Mouse (Mus musculus): Measurements from ENCODE around the gene Birc2.

Gene Birc2

DNA sequence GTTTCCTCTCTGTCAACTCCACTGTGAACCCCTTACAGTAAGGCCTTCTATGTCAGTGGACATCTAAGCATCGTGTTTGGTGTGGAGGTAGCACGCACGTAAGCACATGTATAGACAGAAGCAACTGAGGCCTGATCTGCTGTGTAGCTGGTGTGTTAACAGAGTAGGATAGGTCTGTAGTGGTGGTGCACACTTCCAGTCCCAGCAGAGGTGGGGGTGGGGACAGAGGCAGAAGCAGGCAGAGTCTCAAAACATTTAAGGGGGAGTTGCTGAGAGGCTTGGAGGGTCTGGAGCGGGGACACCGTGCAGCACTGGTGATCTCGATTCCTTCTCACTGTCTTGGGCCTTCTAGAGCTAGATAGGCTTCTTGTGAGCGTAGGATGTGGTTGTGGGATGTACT lies 50.8 kb downstream of the Birc2 start:
- no peak for DNase-seq (ENCODE audit: extremely low read depth, low read depth, low spot score)

DNA sequence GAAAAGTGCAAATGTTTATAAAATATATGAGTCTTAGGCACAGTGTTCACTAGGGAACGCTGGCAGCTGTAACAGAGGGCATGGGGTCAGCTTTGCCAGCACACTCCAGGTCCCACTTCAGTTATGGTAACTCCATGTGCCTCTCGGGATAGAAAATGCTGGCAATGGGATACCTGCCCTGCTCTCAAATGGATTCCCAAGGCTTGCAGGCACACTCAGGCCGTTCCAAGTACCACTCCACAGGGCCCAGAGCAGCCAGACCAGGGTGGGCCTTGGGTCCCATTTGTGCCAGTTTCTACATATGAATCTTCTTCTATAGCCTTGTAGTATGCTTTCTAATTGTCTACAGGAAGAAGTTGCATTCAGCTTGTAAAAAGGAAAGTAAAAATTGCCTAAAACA lies 51.5 kb downstream of the Birc2 start:
- no peak for DNase-seq (ENCODE audit: extremely low read depth, low read depth, low spot score)

DNA sequence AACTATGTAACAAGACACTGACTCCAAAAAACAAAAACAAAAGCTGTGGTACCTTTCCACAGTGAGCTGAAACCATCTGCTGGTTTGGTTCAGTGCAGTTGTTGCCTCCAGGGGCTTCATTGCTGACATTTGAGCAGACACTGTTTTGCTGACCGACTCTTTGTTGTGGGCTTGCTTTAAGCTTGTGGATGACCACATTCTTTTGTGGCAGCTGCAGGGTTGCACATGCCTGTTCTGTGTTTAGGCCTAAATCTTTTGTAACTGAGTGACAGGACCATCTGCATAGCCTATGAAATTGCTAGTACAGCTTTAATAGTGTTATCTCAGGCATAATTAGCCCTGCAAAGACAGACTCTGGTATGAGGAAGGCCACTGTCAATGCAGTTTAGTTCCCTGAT lies 52.2 kb downstream of the Birc2 start:
- no peak for DNase-seq (ENCODE audit: extremely low read depth, low read depth, low spot score)

DNA sequence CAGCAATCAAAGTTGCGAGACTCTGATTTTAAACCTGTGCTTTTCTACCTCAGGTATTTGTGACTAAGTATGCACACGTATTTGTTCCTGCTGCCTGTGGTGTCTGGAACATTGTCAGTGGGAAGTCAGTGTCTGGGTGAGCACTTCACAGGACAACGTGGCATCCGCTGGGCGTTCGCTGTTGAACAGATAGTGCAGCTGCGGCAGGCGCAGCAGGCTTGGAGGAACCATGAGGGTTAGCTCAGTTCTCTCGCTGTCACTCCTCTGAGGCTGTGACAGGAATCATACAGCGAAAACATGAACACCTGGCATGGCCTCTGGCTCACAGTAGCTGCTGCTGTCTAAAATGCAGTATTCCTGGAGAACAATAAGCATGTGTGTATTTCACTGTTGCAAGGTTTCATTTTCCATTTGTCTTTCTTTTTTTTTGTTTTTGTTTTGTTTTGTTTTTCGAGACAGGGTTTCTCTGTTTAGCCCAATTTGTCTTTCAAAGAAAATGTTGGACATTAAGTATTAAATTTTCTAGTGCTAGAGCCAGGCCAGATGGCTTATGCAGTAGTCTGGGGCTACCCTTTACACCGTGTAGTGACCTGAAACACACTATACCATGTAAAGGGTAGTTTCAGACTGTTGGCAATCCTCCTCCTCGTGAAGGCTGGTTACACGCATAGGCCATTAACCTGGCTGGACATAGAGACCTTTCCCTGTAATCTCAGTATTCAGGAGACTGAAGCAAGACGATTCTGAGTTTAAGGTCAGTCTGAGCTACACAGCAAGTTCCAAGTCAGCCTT lies 52.8 kb downstream of the Birc2 start:
- no peak for DNase-seq (ENCODE audit: extremely low read depth, low read depth, low spot score)

DNA sequence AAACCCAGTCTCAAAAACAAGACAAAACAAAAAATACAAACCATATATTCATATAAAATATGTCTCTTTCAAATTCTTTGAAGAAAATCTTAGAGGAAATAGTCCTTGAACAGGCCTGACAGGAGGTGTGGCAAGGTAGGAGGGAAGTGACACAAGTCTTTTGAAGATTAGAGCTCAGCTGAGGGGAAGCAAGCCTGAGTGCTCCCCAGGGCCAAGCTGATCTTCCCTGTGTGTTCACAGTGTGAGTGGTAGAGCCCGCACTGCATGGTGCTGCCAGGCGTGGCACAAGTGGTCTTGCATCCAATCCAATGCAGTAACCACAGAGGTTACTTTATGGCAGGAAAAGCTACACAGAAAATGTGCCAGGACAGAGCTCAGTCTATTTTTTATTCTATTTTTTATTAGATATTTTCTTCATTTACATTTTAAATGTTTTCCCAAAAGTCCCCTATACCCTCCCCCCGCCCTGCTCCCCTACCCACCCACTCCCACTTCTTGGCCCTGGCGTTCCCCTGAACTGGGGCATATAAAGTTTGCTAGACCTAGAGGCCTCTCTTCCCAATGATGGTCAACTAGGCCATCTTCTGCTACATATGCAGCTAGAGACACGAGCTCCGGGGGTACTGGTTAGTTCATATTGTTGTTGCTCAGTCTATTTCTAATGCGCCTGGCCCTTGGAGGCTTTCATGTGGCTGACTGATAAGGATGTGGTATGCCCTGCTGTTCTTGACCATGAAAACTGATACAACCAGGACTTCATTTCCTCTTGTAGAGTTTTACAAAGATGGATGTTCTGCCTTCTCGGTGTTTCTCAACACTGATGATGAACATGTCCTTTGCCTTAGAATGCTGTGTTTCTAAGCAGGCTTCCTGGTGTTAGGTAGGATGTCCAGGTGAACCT lies 56.4 kb downstream of the Birc2 start:
- no peak for DNase-seq (ENCODE audit: extremely low read depth, low read depth, low spot score)

DNA sequence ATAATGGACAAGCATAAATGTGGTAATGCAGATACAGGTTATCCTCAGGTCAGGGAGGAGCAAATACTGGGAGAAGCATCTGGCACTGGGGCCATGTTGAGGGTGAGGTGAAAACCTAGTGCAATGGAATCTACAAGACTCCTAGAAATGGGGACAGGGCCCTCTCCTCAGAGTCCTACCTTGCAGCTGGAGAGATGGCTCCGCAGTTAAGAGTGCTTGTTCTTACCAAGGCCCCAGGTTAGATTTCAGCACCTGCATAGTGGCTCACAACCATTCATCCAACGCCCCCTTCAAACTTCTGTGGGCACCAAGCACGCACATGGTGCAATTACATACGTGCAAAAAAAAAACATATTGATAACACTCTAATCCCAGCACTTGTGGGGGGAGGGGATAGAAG lies 57.1 kb downstream of the Birc2 start:
- DNase-seq (ENCODE audit: extremely low read depth, low read depth, low spot score), result no peak

DNA sequence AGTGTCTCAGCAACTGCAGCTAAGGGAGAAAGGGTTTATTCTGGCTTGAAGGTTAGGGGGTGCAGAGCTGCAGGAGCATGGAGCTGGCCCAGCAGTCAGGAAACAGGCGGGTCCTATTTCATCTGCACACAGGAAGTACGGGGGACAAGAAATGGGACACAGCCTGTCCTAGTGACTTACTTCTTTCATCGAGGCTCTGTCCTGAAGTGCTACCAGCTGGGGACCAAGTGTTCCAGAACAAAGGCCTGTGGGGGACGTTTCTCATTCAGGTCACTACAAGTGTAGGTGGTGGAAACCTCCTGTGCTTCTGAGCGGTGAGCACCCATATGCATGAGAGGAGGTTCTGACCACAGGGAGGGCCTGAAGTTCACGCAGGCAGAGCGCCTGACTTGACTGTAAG lies 58.1 kb downstream of the Birc2 start:
- no peak for DNase-seq (ENCODE audit: extremely low read depth, low read depth, low spot score)

DNA sequence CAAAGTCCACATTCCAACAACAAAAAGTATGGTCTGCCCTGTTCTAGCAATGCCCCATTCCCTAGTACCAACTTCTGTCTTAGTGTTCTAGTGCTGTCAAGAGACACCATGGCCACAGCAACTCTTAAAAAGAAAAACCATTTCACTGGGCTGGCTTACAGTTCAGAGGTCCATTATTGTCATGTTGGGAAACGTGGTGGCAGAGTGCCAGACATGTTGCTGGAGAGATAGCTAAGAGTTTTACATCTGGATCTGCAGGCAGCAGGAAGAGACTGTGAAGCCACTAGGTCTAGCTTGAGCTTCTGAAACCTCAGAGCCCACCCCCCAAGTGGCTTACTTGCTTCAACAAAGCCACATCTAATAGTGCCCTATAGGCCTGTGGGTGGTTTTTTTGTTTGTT lies 59.2 kb downstream of the Birc2 start:
- DNase-seq (ENCODE audit: extremely low read depth, low read depth, low spot score), result no peak

DNA sequence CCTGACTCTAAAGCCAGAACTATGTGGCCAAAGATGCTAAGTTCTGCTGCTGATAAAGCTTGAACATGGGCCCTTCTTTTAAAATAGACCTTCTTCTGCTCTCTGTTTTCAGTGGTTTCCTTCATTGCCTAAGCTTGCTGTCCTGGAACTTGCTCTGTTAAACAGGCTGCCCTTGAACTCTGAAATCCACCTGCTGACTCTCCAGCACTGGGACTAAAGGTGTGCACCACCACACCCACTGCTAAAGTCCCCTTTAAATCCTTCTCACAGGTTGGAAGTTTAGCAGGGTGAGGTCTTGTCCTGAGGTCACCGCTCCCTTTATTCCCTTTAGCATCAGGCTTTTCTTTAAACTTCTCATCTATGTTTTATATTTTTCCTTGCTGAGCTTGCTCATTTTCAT lies 59.9 kb downstream of the Birc2 start:
- no peak for DNase-seq (ENCODE audit: extremely low read depth, low read depth, low spot score)

DNA sequence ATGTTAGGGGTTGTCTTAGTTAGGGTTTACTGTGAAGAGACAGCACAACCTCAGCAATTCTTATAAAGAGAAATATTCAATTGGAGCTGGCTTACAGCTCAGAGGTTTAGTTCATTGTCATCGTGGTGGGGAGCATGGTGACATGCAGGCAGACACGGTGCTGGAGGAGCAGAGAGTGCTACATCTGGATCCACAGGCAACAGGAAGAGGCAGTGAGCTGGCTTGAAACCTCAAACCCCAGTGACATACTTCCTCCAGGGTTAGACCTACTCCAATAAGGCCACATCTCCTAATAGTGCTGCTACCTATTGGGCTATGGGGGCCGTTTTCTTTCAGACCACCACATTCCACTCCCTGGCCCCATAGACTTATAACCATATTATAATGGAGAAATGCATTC lies 60.9 kb downstream of the Birc2 start:
- no peak for DNase-seq (ENCODE audit: extremely low read depth, low read depth, low spot score)

DNA sequence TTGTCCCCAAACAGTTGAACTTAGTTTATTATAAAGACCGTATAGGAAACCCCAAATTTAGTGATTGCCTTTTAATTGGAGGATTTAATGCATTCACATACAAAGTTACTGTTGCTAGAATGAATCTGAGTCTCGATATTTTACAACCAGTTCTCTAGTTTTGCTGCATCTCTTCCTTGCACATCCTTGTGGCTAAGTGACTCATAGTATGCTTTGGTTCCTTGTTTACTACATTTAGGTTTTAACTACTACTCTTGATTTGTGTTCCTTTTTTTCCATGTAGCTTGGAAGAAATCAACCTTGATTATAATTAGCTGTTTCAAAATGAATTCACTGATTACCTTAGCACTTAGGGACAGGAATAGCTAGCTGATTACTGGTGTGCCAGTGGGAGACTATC lies 61.9 kb downstream of the Birc2 start:
- no peak for DNase-seq (ENCODE audit: extremely low read depth, low read depth, low spot score)

DNA sequence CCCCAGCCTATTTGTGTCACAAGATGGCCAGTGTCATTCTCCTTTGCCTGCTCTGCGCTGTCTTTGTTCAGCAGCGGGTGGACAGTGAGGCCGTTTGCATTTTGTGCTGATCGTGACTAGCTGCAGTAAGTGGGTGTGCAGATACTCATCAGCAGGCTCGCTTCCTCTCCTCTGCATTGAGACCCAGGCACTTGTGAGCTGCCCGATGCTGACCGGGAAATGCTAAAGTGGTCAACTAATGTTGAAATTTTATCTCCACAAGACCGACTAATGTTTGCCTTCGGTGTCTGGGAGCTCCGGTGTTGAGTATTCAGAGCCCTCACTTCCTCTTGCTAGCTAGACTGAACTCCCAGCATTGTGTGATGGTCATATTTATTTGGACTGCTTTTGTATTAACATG lies 62.3 kb downstream of the Birc2 start:
- no peak for DNase-seq (ENCODE audit: extremely low read depth, low read depth, low spot score)

DNA sequence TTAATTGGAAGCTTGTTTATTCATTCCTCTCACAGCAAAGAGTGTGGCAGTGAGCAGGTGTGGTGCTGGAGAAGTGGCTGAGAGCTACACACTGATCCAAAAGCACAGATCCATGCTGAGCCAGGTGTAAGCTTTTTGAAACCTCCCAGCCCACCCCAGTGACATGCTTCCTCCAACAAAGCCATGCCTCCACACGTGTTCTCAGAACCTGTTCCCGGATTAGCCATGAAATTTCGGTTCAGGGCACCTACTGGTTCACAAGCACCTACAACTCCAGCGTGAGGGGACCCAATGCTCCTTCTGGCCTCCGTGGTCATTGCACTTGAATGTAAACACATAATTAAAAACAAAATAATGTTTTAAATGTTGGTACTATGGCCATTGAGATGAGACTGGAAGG lies 63.2 kb downstream of the Birc2 start:
- no peak for DNase-seq (ENCODE audit: extremely low read depth, low read depth, low spot score)

DNA sequence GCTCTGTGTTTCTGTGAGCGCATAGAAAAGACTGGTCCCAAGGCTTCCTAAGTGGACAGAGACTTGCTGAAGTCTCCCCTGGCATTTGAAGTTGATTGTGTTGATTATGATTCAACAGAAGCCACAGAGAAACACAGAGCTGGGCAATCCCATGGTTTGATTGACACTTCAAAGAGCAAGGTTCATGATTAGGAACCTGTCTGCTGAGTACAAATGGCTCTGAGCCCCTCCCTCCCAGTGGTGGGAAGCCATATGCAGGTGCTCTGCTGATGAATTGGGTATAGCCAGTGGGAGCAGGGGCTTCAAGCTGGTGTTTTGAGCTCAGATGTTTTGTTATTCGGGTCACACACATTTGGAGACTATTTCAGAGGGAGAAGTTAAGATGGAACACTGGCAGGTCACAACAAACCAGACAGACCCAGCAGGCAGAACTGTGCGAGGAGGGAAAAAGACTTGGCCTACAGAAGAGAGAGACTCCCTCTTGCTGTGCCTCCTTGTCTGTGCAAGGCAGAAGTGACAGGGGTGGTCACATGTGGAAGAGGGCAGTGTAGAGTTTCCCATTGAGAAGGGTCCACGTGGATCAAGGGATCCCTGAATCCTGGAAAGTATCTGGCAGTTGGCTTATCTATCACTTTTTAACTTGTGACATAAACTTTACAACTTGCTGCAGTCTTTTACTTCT lies 64.0 kb downstream of the Birc2 start:
- DNase-seq (ENCODE audit: extremely low read depth, low read depth, low spot score), result no peak

DNA sequence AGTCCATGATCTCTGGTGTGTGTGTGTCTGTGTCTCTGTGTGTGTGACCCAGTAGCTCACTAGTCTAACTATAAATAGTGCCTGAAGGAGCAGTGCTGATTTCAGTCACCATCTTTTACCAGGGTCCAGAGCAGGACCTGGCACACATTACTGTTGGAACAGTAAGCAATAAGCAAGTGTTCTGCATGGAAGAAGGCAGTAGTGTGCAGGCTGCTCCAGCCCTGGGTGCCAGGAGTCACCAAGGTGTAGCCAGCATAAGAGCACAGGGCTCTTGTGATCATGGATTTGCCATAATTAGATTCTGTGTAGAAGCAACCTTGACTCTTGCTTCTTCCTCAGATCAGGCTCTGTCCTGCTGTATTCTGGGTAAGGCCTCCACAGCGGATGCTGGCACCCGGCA lies 64.5 kb downstream of the Birc2 start:
- DNase-seq (ENCODE audit: extremely low read depth, low read depth, low spot score), result no peak

DNA sequence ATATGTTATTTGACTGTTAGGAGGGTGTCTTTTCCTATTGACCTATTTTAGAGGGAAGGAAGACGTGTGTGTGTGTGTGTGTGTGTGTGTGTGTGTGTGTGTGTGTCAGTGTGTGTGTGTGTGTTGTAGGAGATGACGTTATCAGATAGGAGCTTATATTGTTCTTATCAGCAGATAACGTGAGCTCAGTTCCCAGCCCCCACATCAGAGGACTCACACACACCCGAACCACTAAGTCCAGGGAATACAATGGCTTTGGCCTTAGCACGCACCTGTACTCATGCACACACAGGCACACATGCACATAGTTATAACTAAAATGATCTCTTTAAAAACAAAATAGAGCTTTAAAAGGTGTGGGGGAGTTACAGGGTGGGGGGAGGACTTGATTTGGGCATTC lies 67.4 kb downstream of the Birc2 start:
- no peak for DNase-seq (ENCODE audit: extremely low read depth, low read depth, low spot score)

DNA sequence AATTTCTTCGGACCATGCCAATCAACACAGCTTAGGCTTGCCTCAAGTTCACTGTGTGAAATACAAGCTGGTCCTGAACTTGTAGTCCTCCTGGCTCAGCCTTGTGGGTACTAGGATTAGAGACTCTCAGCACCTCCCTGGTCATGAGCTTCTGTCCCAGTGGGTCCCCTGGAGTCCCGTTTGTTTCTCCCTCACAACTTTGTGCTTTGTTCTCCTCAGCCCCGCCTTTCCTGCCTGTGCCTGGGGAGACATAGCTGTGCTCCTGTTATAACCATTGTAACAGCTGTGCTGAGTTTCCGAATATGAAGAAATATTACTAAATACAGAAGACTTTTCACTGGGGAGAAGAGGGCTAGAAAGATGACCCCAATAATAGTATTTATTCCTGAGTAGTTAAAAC lies 67.8 kb downstream of the Birc2 start:
- DNase-seq (ENCODE audit: extremely low read depth, low read depth, low spot score), result no peak
